Mouse (Mus musculus): ENCODE measurements around the gene Thsd7b.

GRCm38 (mm10) chr1:129608395-129608794, 335.3 kb downstream of the Thsd7b start:
- TF ChIP-seq EP300 (IDR thresholded peaks at IDR 0.05; ENCODE audit: low read depth), result no peak
- no peak for TF ChIP-seq CTCF (IDR thresholded peaks at IDR 0.05; ENCODE audit: low read depth)
